8 mouse cellular contexts compared by ENCODE assay signal in the genomic region with DNA sequence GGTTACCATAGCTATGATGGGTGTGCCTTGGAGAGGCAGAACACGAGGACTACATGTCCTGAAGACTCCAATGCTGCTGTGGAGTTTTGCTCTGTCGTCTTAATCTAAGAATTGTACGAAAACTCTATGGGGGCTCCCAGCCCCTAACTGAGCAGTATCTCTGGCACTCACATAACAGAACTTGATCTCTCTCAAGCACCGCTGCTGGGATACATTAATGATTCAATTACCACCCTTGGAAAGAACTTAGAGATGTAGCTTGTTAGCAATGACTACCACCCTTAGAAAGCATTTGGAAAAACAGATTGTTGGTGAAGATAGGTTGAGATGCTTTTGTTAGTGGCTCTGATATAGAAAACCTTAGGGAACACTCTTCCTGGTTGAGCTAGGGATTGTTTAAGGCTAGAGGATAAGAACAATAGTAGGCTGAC. TPM values are rescaled to one million over a fixed set of nuclear protein-coding genes. Genes with fewer than 3 reads are reported as not detected.
A peak's percentile ranks its signal among the peaks of the same experiment; 100 is the strongest.
DNase-seq lines count a peak whose midpoint lies in the region.

No protein-coding gene starts in this region.

- DNase-seq in MN1 (ENCODE audit: low spot score), result peak; percentile 38
- peak; percentile 52 for DNase-seq in cerebellum, adult 9-10 months
- DNase-seq in gastrocnemius, postnatal 25 days, result peak; percentile 64
- DNase-seq in heart, postnatal 4 days, result peak; percentile 39
- DNase-seq in layer of hippocampus, adult 11-12 months (ENCODE audit: low spot score), result peak; percentile 63
- peak; percentile 43 for DNase-seq in lung, postnatal 14 days
- peak; percentile 46 for DNase-seq in spleen, adult 18-20 months
- DNase-seq in urinary bladder, adult 2 months (ENCODE audit: low spot score), result peak; percentile 75

RNA-seq across cellular contexts. Expression of a gene that starts 25.7 kb away (rescaled TPM):
- total RNA-seq in gastrocnemius, postnatal 25 days (2021), result 10 to 100 TPM; 10.8 to 14.1 TPM
- total RNA-seq in heart, postnatal 4 days (2021), result 10 to 100 TPM; 25.2 TPM
- polyA plus RNA-seq in urinary bladder, adult 2 months (2012; rRNA removed), result 27.2 and 38.1 TPM in 2 replicates

RNA-seq across cellular contexts. Expression of a gene that starts 34.6 kb away (rescaled TPM):
- 10 to 100 TPM; 27.5 to 32.7 TPM for total RNA-seq in gastrocnemius, postnatal 25 days (2021)
- 10 to 100 TPM; 62.0 to 64.2 TPM for total RNA-seq in heart, postnatal 4 days (2021)
- 49.4 and 50.8 TPM in 2 replicates for polyA plus RNA-seq in urinary bladder, adult 2 months (2012; rRNA removed)

Comparison
In these comparisons a context has a peak if more than half of its experiments do, and no peak if none do; other contexts are left out.
1. Peak in every context shown above with its lines: DNase-seq.